Mouse (Mus musculus) E14TG2a.4 (cell line): Measurements from ENCODE around the gene Ncf4.

Source experiments
- CTCF ChIP-seq: conservative IDR thresholded peaks from 2 replicates; pipeline ENCODE4 v1.5.1; 2014; ENCODE audit warnings: low read length
- NANOG ChIP-seq: IDR thresholded peaks from 2 replicates; pipeline ENCODE4 v1.6.1; 2014; ENCODE audit warnings: borderline replicate concordance, low read length, mixed read lengths

- TF ChIP-seq CTCF (no peak), NANOG (no peak)
Observed at GRCm38 (mm10) chr15:78247659-78248058, 3.1 kb downstream of the Ncf4 start.
